Mouse (Mus musculus) heart, postnatal 0 days (tissue): ENCODE measurements around the gene Jmjd4. TPM values are rescaled to one million over a fixed set of nuclear protein-coding genes. Genes with fewer than 3 reads are reported as not detected.

Experiments
- ATAC-seq: fragments of 200-750 bp; cut with Nextera tagmentation; 2 replicates; pipeline ENCODE4 v1.8.0; 2017; ENCODE audit warnings: low read depth, moderate number of reproducible peaks, moderate library complexity; ENCODE audit not compliant: insufficient read depth
- DNase-seq: peaks from one replicate; pipeline ENCODE4 v3.0.0-alpha.2; 2016; ENCODE audit warnings: low spot score
- H3K27ac ChIP-seq: fragments of 300-500 bp; sonication (generic); 2 replicates; pipeline ENCODE4 v1.5.1; 2014; ENCODE audit warnings: low read depth, mild to moderate bottlenecking
- H3K27me3 ChIP-seq: fragments of 300-500 bp; sonication (generic); 2 replicates; pipeline ENCODE4 v1.6.1; 2014; ENCODE audit warnings: low read length, mixed read lengths; ENCODE audit not compliant: control insufficient read depth, insufficient read depth
- H3K36me3 ChIP-seq: fragments of 300-500 bp; sonication (generic); replicated peaks from 2 replicates; pipeline ENCODE4 v1.6.1; 2014; ENCODE audit warnings: low read length, mixed read lengths; ENCODE audit not compliant: control insufficient read depth, insufficient read depth
- H3K4me1 ChIP-seq: fragments of 300-500 bp; sonication (generic); 2 replicates; pipeline ENCODE4 v1.6.1; 2014; ENCODE audit warnings: antibody characterized with exemption; ENCODE audit not compliant: control insufficient read depth, insufficient read depth
- H3K4me2 ChIP-seq: fragments of 300-500 bp; sonication (generic); 2 replicates; pipeline ENCODE4 v1.6.1; 2014; ENCODE audit warnings: low read depth, mild to moderate bottlenecking, low read length, moderate library complexity
- H3K4me3 ChIP-seq: fragments of 300-500 bp; sonication (generic); 2 replicates; pipeline ENCODE4 v1.5.1; 2014; ENCODE audit warnings: low read depth, low read length
- H3K9ac ChIP-seq: fragments of 300-500 bp; sonication (generic); replicated peaks from 2 replicates; pipeline ENCODE4 v1.6.1; 2014; ENCODE audit warnings: low read depth, low read length, mixed read lengths
- H3K9me3 ChIP-seq: fragments of 300-500 bp; sonication (generic); replicated peaks from 2 replicates; pipeline ENCODE4 v1.6.1; 2016; ENCODE audit warnings: low read length; ENCODE audit not compliant: control insufficient read depth
- CTCF ChIP-seq: IDR thresholded peaks from 2 replicates; pipeline ENCODE4 v1.5.1; 2016; ENCODE audit warnings: antibody characterized with exemption, control low read depth, low read depth
- EP300 ChIP-seq: IDR thresholded peaks from 2 replicates; pipeline ENCODE4 v1.6.1; 2016; ENCODE audit warnings: antibody characterized with exemption, low read depth
- WGBS: fragments of 180-500 bp; shearing (Covaris S2); extraction: QIAGEN DNeasy Blood & Tissue Kit; methylation state at CpG from one replicate; pipeline ENCODE4 v1.1.7; 2014; 5-methylcytosine and 5-hydroxymethylcytosine counted together
- polyA plus RNA-seq: library from polyadenylated mRNA; unstranded; fragments of >200 nt; fragmentation: Nextera tagmentation; extraction: Ambion mirVana; gene quantifications from 2 replicates; pipeline ENCODE4 v1.2.1, GENCODE M21; 2015
- total RNA-seq: library from RNA; depleted of rRNA; stranded (reverse); fragments of >200 nt; gene quantifications from 2 replicates; pipeline ENCODE4 v1.2.3, GENCODE M21; 2014; ENCODE audit warnings: low replicate concordance

Gene Jmjd4
- total and polyA plus RNA-seq, 2 experiments from 2014 or later = 8.9 to 15.1 TPM

- WGBS = under 1% methylated on average over 38 of the region's 38 CpGs
- DNase-seq (peak; percentile 21), ATAC-seq (peak; percentile 74)
Measured at GRCm38 (mm10) chr11:59450230-59450771, 456 bp downstream of the Jmjd4 start.

GRCm38 (mm10) chr11:59451086-59451485, 1.2 kb downstream of the Jmjd4 start, which contains the start of gene Snap47:
TSS of gene Snap47 (minus strand) at chr11:59451186.
- Histone ChIP-seq H3K27me3 (no peaks in the 10 kb centered on the region), H3K27ac (peak within 1 kb of the TSS; percentile 86), H3K4me3 (peak within 1 kb of the TSS; percentile 95), H3K9me3 (no peaks in the 10 kb centered on the region), H3K4me2 (peak within 1 kb of the TSS; percentile 94), H3K4me1 (peaks cover 10% of the 10 kb centered on the region), H3K36me3 (peaks cover 33% of the 10 kb centered on the region), H3K9ac (peak within 1 kb of the TSS; percentile 90)
- ATAC-seq = no peak
- WGBS = 62% methylated on average over 4 of the region's 4 CpGs
- DNase-seq = no peak
- TF ChIP-seq CTCF (no peak), EP300 (no peak)

More at GRCm38 (mm10) chr11:59450230-59450771, 456 bp downstream of the Jmjd4 start:
- Histone ChIP-seq H3K4me3 (peak overlapping the region; percentile 95), H3K9me3 (no peaks in the 10 kb centered on the region), H3K9ac (peak overlapping the region; percentile 90), H3K4me2 (peak overlapping the region; percentile 94), H3K27me3 (no peaks in the 10 kb centered on the region), H3K4me1 (peaks cover 10% of the 10 kb centered on the region), H3K36me3 (peaks cover 25% of the 10 kb centered on the region), H3K27ac (peak overlapping the region; percentile 86)
- TF ChIP-seq EP300 (no peak), CTCF (peak; percentile 36)

GRCm38 (mm10) chr11:59456346-59456745, 6.5 kb downstream of the Jmjd4 start:
- Histone ChIP-seq H3K9me3 (no peaks in the 10 kb centered on the region), H3K27ac (no peak overlapping the region), H3K36me3 (peaks cover 45% of the 10 kb centered on the region), H3K4me3 (no peak overlapping the region), H3K4me1 (peaks cover 11% of the 10 kb centered on the region; the same call in 1 of the 2 replicates), H3K9ac (no peak overlapping the region), H3K27me3 (no peaks in the 10 kb centered on the region), H3K4me2 (no peak overlapping the region)
- DNase-seq (no peak), ATAC-seq (no peak)
- no peak for TF ChIP-seq CTCF
- 88% methylated on average over 2 of the region's 2 CpGs for WGBS

- H3K4me1 ChIP-seq = 0 out of 2 replicates have a peak, but pooled peaks cover 11% of the 10 kb centered on the region
- no peak overlapping the region for H3K4me3 ChIP-seq
- no peak for TF ChIP-seq CTCF
- TF ChIP-seq EP300 = no peak
- H3K4me2 ChIP-seq = no peak overlapping the region
- no peak overlapping the region for H3K27ac ChIP-seq
- WGBS = 93% methylated on average over 2 of the region's 2 CpGs
- H3K36me3 ChIP-seq = peaks cover 49% of the 10 kb centered on the region
- ATAC-seq = no peak
- no peaks in the 10 kb centered on the region for H3K27me3 ChIP-seq
- DNase-seq = no peak
- H3K9me3 ChIP-seq = no peaks in the 10 kb centered on the region
- no peak overlapping the region for H3K9ac ChIP-seq
Measured at GRCm38 (mm10) chr11:59456891-59457290, 7.0 kb downstream of the Jmjd4 start.

GRCm38 (mm10) chr11:59458973-59459372, 9.1 kb downstream of the Jmjd4 start:
- Histone ChIP-seq H3K9me3 (peaks cover 16% of the 10 kb centered on the region), H3K4me3 (no peak overlapping the region), H3K36me3 (peaks cover 58% of the 10 kb centered on the region), H3K27me3 (no peaks in the 10 kb centered on the region), H3K27ac (peak overlapping the region; percentile 88), H3K4me2 (no peak overlapping the region; the same call in 1 of the 2 replicates), H3K4me1 (0 out of 2 replicates have a peak, but pooled peaks cover 11% of the 10 kb centered on the region), H3K9ac (no peak overlapping the region)
- peak; percentile 78 for TF ChIP-seq EP300
- TF ChIP-seq CTCF = no peak
- 8% methylated on average over 5 of the region's 5 CpGs for WGBS
- peak; percentile 88 for DNase-seq
- peak; percentile 97 for ATAC-seq

- no peak overlapping the region for H3K4me3 ChIP-seq
- H3K27ac ChIP-seq = no peak overlapping the region
- DNase-seq (no peak), ATAC-seq (no peak)
- no peak overlapping the region for H3K4me2 ChIP-seq
- peaks cover 29% of the 10 kb centered on the region for H3K9me3 ChIP-seq
- 0 out of 2 replicates have a peak, but pooled peaks cover 11% of the 10 kb centered on the region for H3K4me1 ChIP-seq
- H3K36me3 ChIP-seq = peaks cover 56% of the 10 kb centered on the region
- no peaks in the 10 kb centered on the region for H3K27me3 ChIP-seq
- no peak for TF ChIP-seq EP300
- TF ChIP-seq CTCF = no peak
- 95% methylated on average over 2 of the region's 2 CpGs for WGBS
- no peak overlapping the region for H3K9ac ChIP-seq
Measured at GRCm38 (mm10) chr11:59460459-59460858, 10.6 kb downstream of the Jmjd4 start.
